Mouse (Mus musculus) embryonic facial prominence, embryonic 14.5 days (tissue): ENCODE results near the gene Gpr83. TPM values are rescaled to one million over a fixed set of nuclear protein-coding genes. Genes with fewer than 3 reads are reported as not detected.
A peak's percentile ranks its signal among the peaks of the same experiment; 100 is the strongest.

ENCODE experiments used
- ATAC-seq: fragments of 200-750 bp; cut with Nextera tagmentation; 2 replicates; pipeline ENCODE4 v1.8.0; 2017; ENCODE audit warnings: low read depth, moderate number of reproducible peaks, moderate TSS enrichment
- DNase-seq: peaks from one replicate; pipeline ENCODE4 v3.0.0-alpha.2; 2015; ENCODE audit warnings: low spot score
- H3K27ac ChIP-seq: fragments of 300-500 bp; sonication (generic); replicated peaks from 2 replicates; pipeline ENCODE4 v1.5.1; 2014; ENCODE audit warnings: low read depth, mild to moderate bottlenecking, low read length, moderate library complexity
- H3K27me3 ChIP-seq: fragments of 300-500 bp; sonication (generic); replicated peaks from 2 replicates; pipeline ENCODE4 v1.6.1; 2014; ENCODE audit warnings: low read length; ENCODE audit not compliant: control insufficient read depth, insufficient read depth
- H3K36me3 ChIP-seq: fragments of 300-500 bp; sonication (generic); 2 replicates; pipeline ENCODE4 v1.6.1; 2014; ENCODE audit warnings: low read length, mixed read lengths; ENCODE audit not compliant: control insufficient read depth, insufficient read depth
- H3K4me1 ChIP-seq: fragments of 300-500 bp; sonication (generic); 2 replicates; pipeline ENCODE4 v1.6.1; 2014; ENCODE audit warnings: antibody characterized with exemption, low read length; ENCODE audit not compliant: control insufficient read depth, insufficient read depth
- H3K4me2 ChIP-seq: fragments of 300-500 bp; sonication (generic); 2 replicates; pipeline ENCODE4 v1.6.1; 2014; ENCODE audit warnings: low read depth, mild to moderate bottlenecking, low read length, moderate library complexity, mixed read lengths
- H3K4me3 ChIP-seq: fragments of 300-500 bp; sonication (generic); 2 replicates; pipeline ENCODE4 v1.5.1; 2014; ENCODE audit warnings: low read depth, mild to moderate bottlenecking, low read length
- H3K9ac ChIP-seq: fragments of 300-500 bp; sonication (generic); 2 replicates; pipeline ENCODE4 v1.6.1; 2014; ENCODE audit warnings: low read depth, mild to moderate bottlenecking, low read length, moderate library complexity, mixed read lengths
- H3K9me3 ChIP-seq: fragments of 300-500 bp; sonication (generic); 2 replicates; pipeline ENCODE4 v1.6.1; 2016; ENCODE audit warnings: low read length; ENCODE audit not compliant: control insufficient read depth
- WGBS: fragments of 180-500 bp; shearing (Covaris S2); extraction: QIAGEN DNeasy Blood & Tissue Kit; methylation state at CpG from one replicate; pipeline ENCODE4 v1.1.7; 2014; 5-methylcytosine and 5-hydroxymethylcytosine counted together
- polyA plus RNA-seq: library from polyadenylated mRNA; unstranded; fragments of >200 nt; fragmentation: Nextera tagmentation; extraction: Ambion mirVana; gene quantifications from 2 replicates; pipeline ENCODE4 v1.2.1, GENCODE M21; 2014

Gpr83 gene
- polyA plus RNA-seq, 1 experiment from 2014 or later, result 3.2 TPM

GRCm38 (mm10) chr9:14904741-14905475 lies 44.9 kb downstream of the Gpr83 start:
- 29% methylated on average over 9 of the region's 9 CpGs for WGBS
- Histone ChIP-seq H3K4me3 (no peak overlapping the region), H3K36me3 (no peaks in the 10 kb centered on the region), H3K27ac (0 out of 2 replicates have a peak overlapping the region, but pooled peaks have one; percentile 18), H3K4me2 (no peak overlapping the region), H3K9me3 (no peaks in the 10 kb centered on the region), H3K4me1 (peaks cover 25% of the 10 kb centered on the region), H3K27me3 (no peaks in the 10 kb centered on the region), H3K9ac (no peak overlapping the region)
- peak; percentile 64 for DNase-seq
- peak; percentile 62; the same call in 1 of the 2 replicates for ATAC-seq

GRCm38 (mm10) chr9:14905956-14906355 lies 45.9 kb downstream of the Gpr83 start:
- no peaks in the 10 kb centered on the region for H3K36me3 ChIP-seq
- H3K9ac ChIP-seq, result no peak overlapping the region
- peak; percentile 66 for DNase-seq
- no peaks in the 10 kb centered on the region for H3K9me3 ChIP-seq
- H3K4me1 ChIP-seq, result peaks cover 25% of the 10 kb centered on the region
- no peak overlapping the region for H3K4me3 ChIP-seq
- ATAC-seq, result no peak
- no peak overlapping the region for H3K4me2 ChIP-seq
- no peaks in the 10 kb centered on the region for H3K27me3 ChIP-seq
- peak overlapping the region; percentile 18; the same call in 1 of the 2 replicates for H3K27ac ChIP-seq
- 26% methylated on average over 3 of the region's 3 CpGs for WGBS

- 45% methylated on average over 7 of the region's 7 CpGs for WGBS
- ATAC-seq, result no peak
Observed at GRCm38 (mm10) chr9:14907816-14908415, 47.9 kb downstream of the Gpr83 start.

DNA sequence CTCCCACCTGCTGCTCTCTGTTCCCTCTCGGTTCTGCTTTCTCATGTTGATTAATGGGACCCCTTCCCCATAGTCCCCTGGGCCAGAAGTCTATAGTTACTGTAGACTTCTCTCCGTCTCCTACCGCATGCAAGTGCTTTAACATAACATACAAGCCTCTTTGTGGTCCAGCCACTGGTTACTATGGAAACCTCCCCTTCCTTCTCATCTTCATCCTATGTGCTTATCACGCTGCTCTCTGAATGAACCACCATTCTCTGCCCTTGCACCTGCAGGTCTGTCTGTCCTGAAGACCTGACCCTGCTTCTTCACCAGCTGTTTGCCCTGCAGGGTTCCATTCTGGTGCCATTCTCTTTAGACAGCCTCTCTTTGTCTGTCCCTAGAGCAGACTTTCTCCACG lies 50.0 kb downstream of the Gpr83 start:
- Histone ChIP-seq H3K9ac (no peak overlapping the region), H3K27me3 (no peaks in the 10 kb centered on the region), H3K9me3 (no peaks in the 10 kb centered on the region), H3K4me3 (no peak overlapping the region), H3K4me2 (no peak overlapping the region), H3K27ac (no peak overlapping the region), H3K4me1 (peaks cover 8% of the 10 kb centered on the region), H3K36me3 (no peaks in the 10 kb centered on the region)
- ATAC-seq, result no peak
- WGBS, result 55% methylated on average over 5 of the region's 5 CpGs
- no peak for DNase-seq

More at GRCm38 (mm10) chr9:14907816-14908415, 47.9 kb downstream of the Gpr83 start:
- no peaks in the 10 kb centered on the region for H3K9me3 ChIP-seq
- peaks cover 25% of the 10 kb centered on the region for H3K4me1 ChIP-seq
- no peak overlapping the region for H3K27ac ChIP-seq
- peak; percentile 10 for DNase-seq
- no peak overlapping the region for H3K4me2 ChIP-seq
- no peaks in the 10 kb centered on the region for H3K27me3 ChIP-seq
- H3K36me3 ChIP-seq, result no peaks in the 10 kb centered on the region
- no peak overlapping the region for H3K9ac ChIP-seq
- no peak overlapping the region for H3K4me3 ChIP-seq

DNA sequence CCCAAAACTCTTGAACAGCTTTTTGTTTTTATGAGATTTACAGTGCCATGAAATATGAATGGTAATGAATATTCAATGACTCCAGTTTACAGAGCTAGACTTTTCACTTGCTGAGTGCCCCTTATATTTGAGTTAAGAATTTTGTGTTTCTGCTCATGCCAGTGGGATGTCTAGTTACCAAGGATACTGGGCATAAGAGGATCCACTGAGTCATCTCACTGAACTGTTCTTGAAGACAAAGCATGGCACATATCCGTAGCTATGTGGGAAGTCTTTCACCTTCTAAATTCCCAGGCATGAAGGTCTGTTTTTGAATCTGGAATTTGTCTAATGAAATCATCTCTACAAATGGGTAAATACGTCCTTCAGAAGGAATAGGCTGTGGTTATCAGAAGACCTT lies 52.0 kb downstream of the Gpr83 start:
- DNase-seq, result no peak
- no peaks in the 10 kb centered on the region for H3K9me3 ChIP-seq
- no peak overlapping the region for H3K4me3 ChIP-seq
- no peak for ATAC-seq
- H3K36me3 ChIP-seq, result no peaks in the 10 kb centered on the region
- WGBS, result 72% methylated on average over 2 of the region's 2 CpGs
- no peak overlapping the region for H3K4me2 ChIP-seq
- H3K27me3 ChIP-seq, result no peaks in the 10 kb centered on the region
- no peak overlapping the region for H3K27ac ChIP-seq
- no peaks in the 10 kb centered on the region for H3K4me1 ChIP-seq
- H3K9ac ChIP-seq, result no peak overlapping the region

DNA sequence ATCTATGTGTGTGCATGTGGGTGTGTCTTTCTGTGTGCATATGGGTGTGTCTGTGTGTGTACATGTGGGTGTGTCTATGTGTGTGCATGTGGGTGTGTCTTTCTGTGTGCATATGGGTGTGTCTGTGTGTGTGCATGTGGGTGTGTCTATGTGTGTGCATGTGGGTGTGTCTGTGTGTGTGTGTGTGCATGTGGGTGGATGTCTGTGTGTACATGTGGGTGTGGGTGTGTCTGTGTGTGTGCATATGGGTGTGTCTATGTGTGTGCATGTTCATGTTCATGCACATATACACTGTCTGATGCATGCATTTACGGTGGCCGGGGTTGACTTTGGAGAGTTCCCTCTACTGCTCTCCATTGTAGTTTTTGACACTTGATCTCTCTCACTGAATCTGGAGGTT lies 57.7 kb downstream of the Gpr83 start:
- Histone ChIP-seq H3K9me3 (no peaks in the 10 kb centered on the region), H3K9ac (no peak overlapping the region), H3K4me3 (no peak overlapping the region), H3K4me2 (no peak overlapping the region), H3K36me3 (no peaks in the 10 kb centered on the region), H3K27ac (no peak overlapping the region), H3K4me1 (no peaks in the 10 kb centered on the region), H3K27me3 (no peaks in the 10 kb centered on the region)
- no peak for DNase-seq
- no peak for ATAC-seq
- 79% methylated on average over 2 of the region's 2 CpGs for WGBS

DNA sequence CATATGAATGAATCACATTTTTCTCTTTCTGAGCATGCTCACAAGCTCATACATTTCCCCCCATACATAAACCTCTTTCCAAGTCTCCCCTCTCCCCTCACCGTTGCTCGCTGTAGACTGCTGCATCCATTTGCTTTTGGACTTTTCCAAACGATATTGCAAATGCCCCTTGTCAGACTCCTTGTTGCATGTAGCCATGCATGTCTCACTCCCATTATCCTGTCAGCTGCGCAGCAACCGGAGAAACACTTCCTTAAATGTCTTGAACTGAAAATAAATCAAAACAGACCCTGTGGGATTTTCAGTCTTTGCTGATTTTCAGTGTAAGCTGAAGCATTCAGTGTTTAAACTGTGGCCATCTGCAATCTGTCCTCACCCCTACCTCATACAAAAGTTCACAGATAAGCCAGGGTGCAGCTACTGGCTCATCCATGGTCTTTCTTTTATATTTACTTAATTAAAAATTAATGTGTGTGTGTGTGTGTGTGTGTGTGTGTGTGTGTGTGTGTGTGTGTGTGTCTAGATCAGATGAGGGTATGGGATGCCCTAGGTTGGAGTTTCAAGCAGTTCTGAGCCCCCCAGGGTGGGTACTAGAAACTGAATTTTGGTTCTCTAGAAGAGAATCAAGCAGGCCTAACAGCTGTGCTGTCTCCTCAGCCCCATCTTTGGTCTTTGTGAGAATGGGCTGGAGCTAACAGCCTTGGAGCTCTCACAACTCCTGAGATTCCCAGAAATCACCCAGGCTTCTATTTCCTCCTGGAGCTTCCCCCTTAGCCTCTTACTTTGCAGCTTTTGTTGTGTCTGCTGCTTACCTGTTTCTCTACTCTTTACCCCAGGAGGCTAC lies 59.0 kb downstream of the Gpr83 start:
- Histone ChIP-seq H3K4me3 (no peak overlapping the region), H3K36me3 (no peaks in the 10 kb centered on the region), H3K27ac (no peak overlapping the region), H3K9ac (no peak overlapping the region), H3K4me1 (no peaks in the 10 kb centered on the region), H3K9me3 (no peaks in the 10 kb centered on the region), H3K27me3 (no peaks in the 10 kb centered on the region), H3K4me2 (no peak overlapping the region)
- ATAC-seq, result no peak; the same call in 1 of the 2 replicates
- no peak for DNase-seq
- WGBS, result 46% methylated on average over 5 of the region's 5 CpGs
